Mouse (Mus musculus) colon, adult 2 months (tissue): Measurements from ENCODE around the gene Arhgap36. TPM values are rescaled to one million over a fixed set of nuclear protein-coding genes. Genes with fewer than 3 reads are reported as not detected.

Experiments
- polyA plus RNA-seq: library from polyadenylated mRNA; depleted of rRNA; stranded (reverse); fragments of >200 nt; gene quantifications from 2 replicates; pipeline ENCODE4 v1.2.3, GENCODE M21; 2012; rRNA removed

Gene Arhgap36
- polyA plus RNA-seq: 0.09 and 0.28 TPM in 2 replicates

GRCm38 (mm10) chrX:49463442-49463970 lies at the start of gene Arhgap36:
Gene Arhgap36, plus strand, starts transcription at chrX:49463945.

Other genes with a start within 250 kb of the Arhgap36 start
- gene Enox2, start 175.7 kb upstream of the Arhgap36 start, polyA plus RNA-seq: 3.5 and 3.6 TPM in 2 replicates
- not detected in 2 replicates for gene Olfr1320, start 208.4 kb downstream of the Arhgap36 start, polyA plus RNA-seq